Mouse (Mus musculus) heart, postnatal 0 days (tissue): ENCODE measurements around the gene Tnfrsf25. TPM values are rescaled to one million over a fixed set of nuclear protein-coding genes. Genes with fewer than 3 reads are reported as not detected.
A peak's percentile ranks its signal among the peaks of the same experiment; 100 is the strongest.

Experiments
- ATAC-seq: fragments of 200-750 bp; cut with Nextera tagmentation; 2 replicates; pipeline ENCODE4 v1.8.0; 2017; ENCODE audit warnings: low read depth, moderate number of reproducible peaks, moderate library complexity; ENCODE audit not compliant: insufficient read depth
- DNase-seq: peaks from one replicate; pipeline ENCODE4 v3.0.0-alpha.2; 2016; ENCODE audit warnings: low spot score
- H3K27ac ChIP-seq: fragments of 300-500 bp; sonication (generic); 2 replicates; pipeline ENCODE4 v1.5.1; 2014; ENCODE audit warnings: low read depth, mild to moderate bottlenecking
- H3K27me3 ChIP-seq: fragments of 300-500 bp; sonication (generic); 2 replicates; pipeline ENCODE4 v1.6.1; 2014; ENCODE audit warnings: low read length, mixed read lengths; ENCODE audit not compliant: control insufficient read depth, insufficient read depth
- H3K36me3 ChIP-seq: fragments of 300-500 bp; sonication (generic); replicated peaks from 2 replicates; pipeline ENCODE4 v1.6.1; 2014; ENCODE audit warnings: low read length, mixed read lengths; ENCODE audit not compliant: control insufficient read depth, insufficient read depth
- H3K4me1 ChIP-seq: fragments of 300-500 bp; sonication (generic); 2 replicates; pipeline ENCODE4 v1.6.1; 2014; ENCODE audit warnings: antibody characterized with exemption; ENCODE audit not compliant: control insufficient read depth, insufficient read depth
- H3K4me2 ChIP-seq: fragments of 300-500 bp; sonication (generic); 2 replicates; pipeline ENCODE4 v1.6.1; 2014; ENCODE audit warnings: low read depth, mild to moderate bottlenecking, low read length, moderate library complexity
- H3K4me3 ChIP-seq: fragments of 300-500 bp; sonication (generic); 2 replicates; pipeline ENCODE4 v1.5.1; 2014; ENCODE audit warnings: low read depth, low read length
- H3K9ac ChIP-seq: fragments of 300-500 bp; sonication (generic); replicated peaks from 2 replicates; pipeline ENCODE4 v1.6.1; 2014; ENCODE audit warnings: low read depth, low read length, mixed read lengths
- H3K9me3 ChIP-seq: fragments of 300-500 bp; sonication (generic); replicated peaks from 2 replicates; pipeline ENCODE4 v1.6.1; 2016; ENCODE audit warnings: low read length; ENCODE audit not compliant: control insufficient read depth
- CTCF ChIP-seq: IDR thresholded peaks from 2 replicates; pipeline ENCODE4 v1.5.1; 2016; ENCODE audit warnings: antibody characterized with exemption, control low read depth, low read depth
- EP300 ChIP-seq: IDR thresholded peaks from 2 replicates; pipeline ENCODE4 v1.6.1; 2016; ENCODE audit warnings: antibody characterized with exemption, low read depth
- WGBS: fragments of 180-500 bp; shearing (Covaris S2); extraction: QIAGEN DNeasy Blood & Tissue Kit; methylation state at CpG from one replicate; pipeline ENCODE4 v1.1.7; 2014; 5-methylcytosine and 5-hydroxymethylcytosine counted together
- polyA plus RNA-seq: library from polyadenylated mRNA; unstranded; fragments of >200 nt; fragmentation: Nextera tagmentation; extraction: Ambion mirVana; gene quantifications from 2 replicates; pipeline ENCODE4 v1.2.1, GENCODE M21; 2015
- total RNA-seq: library from RNA; depleted of rRNA; stranded (reverse); fragments of >200 nt; gene quantifications from 2 replicates; pipeline ENCODE4 v1.2.3, GENCODE M21; 2014; ENCODE audit warnings: low replicate concordance

Gene Tnfrsf25
- total and polyA plus RNA-seq, 2 experiments from 2014 or later = 0.75 TPM; not detected in 1

DNA sequence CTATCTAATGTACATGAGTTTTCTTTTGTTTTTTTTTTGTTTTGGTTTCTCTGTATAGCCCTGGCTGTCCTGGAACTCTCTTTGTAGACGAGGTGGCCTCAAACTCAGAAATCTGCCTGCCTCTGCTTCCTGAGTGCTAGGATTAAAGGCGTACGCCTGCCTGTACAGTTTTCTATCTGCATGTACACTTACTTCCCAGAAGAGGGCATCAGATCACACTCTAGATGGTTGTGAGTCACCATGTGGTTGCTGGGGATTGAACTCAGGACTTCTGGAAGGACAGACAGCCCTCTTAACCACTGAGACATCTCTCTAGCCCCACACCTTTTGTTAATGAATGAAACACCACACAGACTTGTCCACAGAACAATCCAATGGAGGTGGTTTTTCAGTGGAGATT lies 36.5 kb upstream of the Tnfrsf25 start:
- no peak overlapping the region for H3K9ac ChIP-seq
- H3K9me3 ChIP-seq = no peaks in the 10 kb centered on the region
- H3K4me1 ChIP-seq = no peaks in the 10 kb centered on the region
- no peak overlapping the region for H3K4me3 ChIP-seq
- H3K36me3 ChIP-seq = no peaks in the 10 kb centered on the region
- no peak for ATAC-seq
- no peak for TF ChIP-seq CTCF
- no peak for TF ChIP-seq EP300
- no peak overlapping the region for H3K4me2 ChIP-seq
- DNase-seq = no peak
- no peak overlapping the region for H3K27ac ChIP-seq
- H3K27me3 ChIP-seq = no peaks in the 10 kb centered on the region
- 86% methylated on average over 3 of the region's 3 CpGs for WGBS

DNA sequence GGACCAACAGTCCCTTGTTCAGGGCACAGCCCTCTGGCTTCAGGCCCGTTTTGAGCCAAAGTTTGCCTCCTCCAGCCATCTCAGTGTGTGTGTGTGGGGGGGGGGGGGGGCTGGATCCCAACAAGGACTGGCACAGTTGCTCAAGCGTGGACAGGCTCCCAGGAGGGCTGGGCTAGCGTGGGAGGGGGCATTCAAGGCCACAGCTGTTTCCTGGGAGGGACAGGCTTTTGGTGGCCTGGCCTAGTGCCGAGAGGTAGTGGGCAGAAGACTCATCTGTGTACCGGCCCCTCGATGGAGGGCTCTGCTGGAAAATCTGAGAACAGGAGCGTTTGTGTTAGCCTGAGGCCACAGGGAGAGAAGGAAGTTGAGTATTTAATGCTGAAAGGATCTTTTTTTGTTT lies 35.8 kb upstream of the Tnfrsf25 start:
- TF ChIP-seq EP300 (no peak), CTCF (no peak)
- H3K9ac ChIP-seq = no peak overlapping the region
- no peak overlapping the region for H3K27ac ChIP-seq
- no peaks in the 10 kb centered on the region for H3K9me3 ChIP-seq
- H3K4me1 ChIP-seq = no peaks in the 10 kb centered on the region
- H3K4me2 ChIP-seq = no peak overlapping the region
- no peak overlapping the region for H3K4me3 ChIP-seq
- 59% methylated on average over 7 of the region's 7 CpGs for WGBS
- H3K27me3 ChIP-seq = no peaks in the 10 kb centered on the region
- ATAC-seq (no peak), DNase-seq (no peak)
- H3K36me3 ChIP-seq = no peaks in the 10 kb centered on the region

DNA sequence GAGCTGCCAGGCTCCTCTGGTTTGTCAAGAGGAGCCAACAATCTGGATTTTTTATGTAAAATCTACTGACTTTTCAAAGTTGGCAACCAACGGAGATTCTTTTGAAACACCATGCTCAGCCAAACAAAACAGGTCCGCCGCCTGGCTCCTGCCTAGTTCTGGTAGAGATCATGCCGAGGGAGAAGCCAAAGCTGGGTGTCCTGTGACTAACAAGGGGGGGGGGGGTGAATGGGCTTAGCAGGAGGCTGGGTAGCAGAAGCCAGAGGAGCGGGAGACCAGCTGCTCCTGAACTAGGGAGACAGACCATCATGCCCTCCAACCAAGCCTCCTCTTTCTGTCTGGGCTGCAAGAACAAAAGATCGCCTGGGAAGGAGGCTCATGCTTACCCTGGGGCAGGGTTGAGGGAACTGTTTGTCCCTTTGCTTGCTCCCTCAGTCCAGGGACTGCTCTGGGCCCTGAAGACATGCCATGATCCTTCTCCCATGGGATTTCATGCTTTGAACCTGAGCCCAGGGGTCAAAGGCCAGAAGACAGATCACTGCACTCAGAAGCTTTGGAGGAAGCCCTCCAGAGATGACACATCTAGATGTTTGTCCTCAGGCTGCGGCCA lies 32.0 kb upstream of the Tnfrsf25 start:
- H3K9ac ChIP-seq = no peak overlapping the region
- DNase-seq (no peak), ATAC-seq (no peak)
- 66% methylated on average over 7 of the region's 7 CpGs for WGBS
- no peaks in the 10 kb centered on the region for H3K36me3 ChIP-seq
- H3K27me3 ChIP-seq = 0 out of 2 replicates have a peak, but pooled peaks cover 4% of the 10 kb centered on the region
- 0 out of 2 replicates have a peak, but pooled peaks cover 3% of the 10 kb centered on the region for H3K9me3 ChIP-seq
- H3K4me3 ChIP-seq = no peak overlapping the region
- no peak overlapping the region for H3K4me2 ChIP-seq
- TF ChIP-seq EP300 (no peak), CTCF (no peak)
- peaks cover 18% of the 10 kb centered on the region for H3K4me1 ChIP-seq
- no peak overlapping the region for H3K27ac ChIP-seq

DNA sequence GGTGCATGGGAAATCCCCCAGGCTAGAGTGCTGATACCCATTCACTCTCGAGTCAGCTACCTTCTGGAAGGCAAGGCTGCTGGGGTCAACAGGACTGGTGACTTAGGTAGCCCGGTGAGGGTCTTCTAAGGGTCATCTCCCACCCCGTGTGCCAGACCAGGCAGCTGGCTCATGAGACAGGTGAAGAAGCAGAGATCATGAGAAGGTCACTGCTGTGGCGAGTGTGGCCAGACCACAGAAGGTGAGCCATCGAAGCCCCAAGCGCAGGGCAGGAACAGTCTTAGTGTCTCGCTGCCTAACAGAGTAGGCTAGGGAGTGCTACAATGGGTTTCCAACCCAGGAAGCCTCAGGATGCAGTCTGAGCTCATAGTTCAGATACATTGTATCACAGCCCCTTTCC lies 31.1 kb upstream of the Tnfrsf25 start:
- 0 out of 2 replicates have a peak, but pooled peaks cover 4% of the 10 kb centered on the region for H3K27me3 ChIP-seq
- ATAC-seq = no peak
- no peaks in the 10 kb centered on the region for H3K36me3 ChIP-seq
- H3K4me1 ChIP-seq = peaks cover 18% of the 10 kb centered on the region
- no peak for DNase-seq
- H3K27ac ChIP-seq = no peak overlapping the region
- H3K4me3 ChIP-seq = no peak overlapping the region
- no peak overlapping the region for H3K9ac ChIP-seq
- H3K4me2 ChIP-seq = no peak overlapping the region
- 0 out of 2 replicates have a peak, but pooled peaks cover 3% of the 10 kb centered on the region for H3K9me3 ChIP-seq
- 80% methylated on average over 7 of the region's 7 CpGs for WGBS
- TF ChIP-seq CTCF (no peak), EP300 (no peak)

DNA sequence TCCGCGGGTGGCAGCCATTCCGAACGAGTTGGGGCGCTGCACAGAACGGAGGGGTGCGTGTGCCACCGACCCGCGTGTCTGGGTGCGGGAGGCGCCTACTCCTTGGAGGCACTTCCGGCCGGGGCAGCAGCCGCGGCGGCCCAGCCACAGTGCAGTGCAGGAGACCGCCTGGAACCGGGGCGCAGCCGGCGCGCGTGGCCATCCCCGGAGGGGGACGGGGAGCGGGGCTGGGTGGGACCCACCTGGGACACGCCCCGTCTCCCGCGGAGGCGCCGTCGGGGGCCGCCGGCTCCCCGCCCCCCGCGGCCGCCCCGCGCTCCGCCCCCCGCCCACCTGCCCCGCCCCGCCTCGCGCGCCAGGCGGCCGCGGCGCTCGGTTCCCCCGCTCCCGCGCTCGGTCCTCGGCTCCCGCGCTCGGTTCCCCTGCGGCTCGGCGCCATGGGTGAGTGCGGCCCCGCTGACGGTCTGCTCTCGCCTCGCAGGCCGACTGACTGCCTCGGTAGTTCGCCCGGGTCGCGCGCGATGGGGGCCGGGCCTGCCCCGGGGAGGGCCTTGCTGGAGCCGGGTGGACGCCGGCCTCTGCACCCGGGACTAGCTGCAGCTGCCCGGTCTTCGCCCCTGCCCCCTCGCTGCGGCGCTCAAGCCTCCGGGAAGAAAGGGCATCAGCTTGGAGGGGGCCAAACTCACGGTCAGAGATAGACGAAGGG lies 29.1 kb upstream of the Tnfrsf25 start:
- DNase-seq (peak; percentile 38), ATAC-seq (peak; percentile 73)
- Histone ChIP-seq H3K27me3 (0 out of 2 replicates have a peak, but pooled peaks cover 4% of the 10 kb centered on the region), H3K4me3 (peak overlapping the region; percentile 69), H3K27ac (peak overlapping the region; percentile 51), H3K36me3 (no peaks in the 10 kb centered on the region), H3K9ac (peak overlapping the region; percentile 69), H3K4me2 (peak overlapping the region; percentile 88), H3K9me3 (0 out of 2 replicates have a peak, but pooled peaks cover 3% of the 10 kb centered on the region), H3K4me1 (peaks cover 18% of the 10 kb centered on the region)
- TF ChIP-seq EP300 (no peak), CTCF (no peak)
- under 1% methylated on average over 81 of the region's 92 CpGs for WGBS
